Mouse (Mus musculus): ENCODE results near the gene 9130213A22Rik. TPM values are rescaled to one million over a fixed set of nuclear protein-coding genes. Genes with fewer than 3 reads are reported as not detected.

The 9130213A22Rik gene
- 1.3 and 13.9 TPM in 2 replicates for polyA plus RNA-seq (2012; ENCODE audit: insufficient read depth, low replicate concordance)

DNA sequence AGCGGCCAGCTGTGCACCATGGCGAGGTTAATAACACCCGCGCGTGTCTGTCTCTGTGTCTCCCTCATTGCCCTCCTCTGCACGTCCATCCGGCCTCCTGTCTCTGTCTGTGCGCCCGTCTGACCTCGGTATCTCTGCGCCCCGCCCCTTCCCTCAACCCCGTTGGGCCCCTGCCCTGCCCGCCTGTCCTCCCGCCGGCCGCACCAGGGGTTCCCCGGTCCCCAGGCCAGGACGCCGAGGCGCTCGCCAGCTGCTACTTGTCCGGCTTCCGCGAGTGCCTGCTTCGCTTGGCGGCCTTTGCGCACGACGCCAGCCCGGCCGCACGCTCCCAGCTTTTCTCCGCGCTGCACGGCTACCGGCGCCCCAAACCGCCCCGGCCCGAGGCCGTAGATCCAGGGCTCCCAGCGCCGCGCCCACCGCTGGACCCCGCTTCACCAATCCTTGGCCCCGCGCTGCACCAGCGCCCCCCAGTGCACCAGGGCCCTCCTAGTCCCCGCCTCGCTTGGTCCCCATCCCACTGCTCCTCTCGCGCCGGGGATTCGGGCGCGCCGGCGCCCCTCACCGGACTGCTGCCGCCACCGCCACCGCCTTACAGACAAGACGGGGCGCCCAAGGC, at the start of gene 9130213A22Rik:
Gene 9130213A22Rik (minus strand): TSS at position 254 of the 616 bp plus-strand sequence.
- no peaks in the 10 kb centered on the region for H3K9me3 ChIP-seq
- peaks cover 14% of the 10 kb centered on the region for H3K27me3 ChIP-seq (replicated peaks)
- H3K36me3 ChIP-seq (replicated peaks; ENCODE audit: low read length), result no peaks in the 10 kb centered on the region
- TF ChIP-seq FLI1 (IDR thresholded peaks at IDR 0.05; ENCODE audit: low read length) (no peak), GATA1 (IDR thresholded peaks at IDR 0.05; ENCODE audit: borderline replicate concordance, low read length) (no peak)
- peak within 1 kb of the TSS; percentile 99 for H3K4me3 ChIP-seq (replicated peaks)
- peaks cover 61% of the 10 kb centered on the region for H3K4me1 ChIP-seq

DNA sequence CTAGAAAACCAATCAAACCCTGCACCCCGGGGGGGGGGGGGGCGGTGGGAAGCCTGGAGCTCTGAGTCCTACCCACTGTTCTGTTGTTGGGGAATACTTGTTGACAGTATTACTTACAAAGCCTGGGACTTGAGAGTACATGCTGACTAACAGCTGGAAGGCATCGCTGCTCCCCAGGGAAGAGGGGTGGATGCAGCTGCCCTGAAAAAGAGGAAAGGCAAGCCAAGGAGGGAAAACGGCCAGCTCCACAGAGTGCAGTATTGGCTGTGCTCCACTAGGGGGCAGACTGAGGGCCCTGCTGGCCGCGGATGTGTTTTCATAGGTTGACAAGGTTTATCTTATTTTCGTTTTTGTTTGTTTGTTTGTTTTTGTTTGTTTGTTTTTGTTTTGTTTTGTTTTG, 49.2 kb upstream of the 9130213A22Rik start:
- H3K4me1 ChIP-seq, result peaks cover 7% of the 10 kb centered on the region; the same call in 1 of the 2 replicates
- no peak for TF ChIP-seq FLI1 (IDR thresholded peaks at IDR 0.05; ENCODE audit: low read length)
- TF ChIP-seq GATA1 (IDR thresholded peaks at IDR 0.05; ENCODE audit: borderline replicate concordance, low read length), result no peak
- no peaks in the 10 kb centered on the region for H3K36me3 ChIP-seq (replicated peaks; ENCODE audit: low read length)
- H3K27me3 ChIP-seq (replicated peaks), result peaks cover 65% of the 10 kb centered on the region
- no peak overlapping the region for H3K4me3 ChIP-seq (replicated peaks)
- no peaks in the 10 kb centered on the region for H3K9me3 ChIP-seq

GRCm38 (mm10) chr11:69169313-69169712, 46.9 kb upstream of the 9130213A22Rik start:
- TF ChIP-seq FLI1 (IDR thresholded peaks at IDR 0.05; ENCODE audit: low read length) (no peak), GATA1 (IDR thresholded peaks at IDR 0.05; ENCODE audit: borderline replicate concordance, low read length) (no peak)
- Histone ChIP-seq H3K27me3 (replicated peaks) (peaks cover 71% of the 10 kb centered on the region), H3K9me3 (no peaks in the 10 kb centered on the region), H3K4me3 (replicated peaks) (no peak overlapping the region), H3K36me3 (replicated peaks; ENCODE audit: low read length) (no peaks in the 10 kb centered on the region), H3K4me1 (0 out of 2 replicates have a peak, but pooled peaks cover 3% of the 10 kb centered on the region)

DNA sequence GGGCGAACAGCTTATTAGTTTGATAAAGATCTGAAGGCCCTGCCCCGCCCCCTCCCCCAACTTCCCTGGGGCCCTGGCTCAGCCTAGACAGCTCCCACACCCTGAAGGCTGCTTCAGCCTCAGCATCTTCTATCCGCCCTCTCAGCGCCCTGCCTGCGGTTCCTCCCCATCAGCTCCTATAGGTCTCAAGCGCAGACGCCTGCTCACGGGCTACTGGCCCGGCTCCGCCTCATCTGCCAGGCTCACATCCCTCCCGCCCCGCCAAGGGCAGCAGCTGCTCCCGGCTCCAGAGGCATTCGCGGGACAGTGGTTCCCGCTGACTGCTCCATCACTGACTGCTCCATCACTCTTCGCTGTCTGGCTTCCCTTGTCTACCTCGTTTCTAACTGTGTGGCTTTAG, 34.4 kb upstream of the 9130213A22Rik start, which contains the start of gene Alox12b:
Gene Alox12b (plus strand): TSS at position 190 of the 400 bp plus-strand sequence.
- no peak within 1 kb of the TSS for H3K4me3 ChIP-seq (replicated peaks)
- peaks cover 71% of the 10 kb centered on the region for H3K27me3 ChIP-seq (replicated peaks)
- H3K4me1 ChIP-seq, result peaks cover 16% of the 10 kb centered on the region
- H3K36me3 ChIP-seq (replicated peaks; ENCODE audit: low read length), result no peaks in the 10 kb centered on the region
- TF ChIP-seq GATA1 (IDR thresholded peaks at IDR 0.05; ENCODE audit: borderline replicate concordance, low read length) (no peak), FLI1 (IDR thresholded peaks at IDR 0.05; ENCODE audit: low read length) (no peak)
- H3K9me3 ChIP-seq, result no peaks in the 10 kb centered on the region

DNA sequence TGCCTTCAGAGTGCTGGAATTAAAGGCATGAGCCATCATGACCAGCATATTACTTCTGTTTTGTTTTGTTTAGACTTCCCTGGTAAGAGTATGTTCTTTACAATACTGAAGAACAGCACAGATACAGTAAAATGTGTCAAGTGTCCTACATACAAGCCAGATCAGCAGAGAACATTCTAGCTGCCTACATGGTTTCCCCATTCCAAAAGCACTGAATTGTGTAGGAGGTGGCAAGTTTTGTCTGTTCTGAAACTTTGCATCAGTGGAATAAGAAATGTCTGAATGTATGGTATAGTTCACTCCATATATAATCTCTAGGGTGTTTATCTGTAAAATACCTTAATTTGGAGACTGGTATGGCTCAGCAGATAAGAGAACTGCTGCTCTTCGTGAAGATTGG, 33.0 kb upstream of the 9130213A22Rik start:
- Histone ChIP-seq H3K9me3 (no peaks in the 10 kb centered on the region), H3K36me3 (replicated peaks; ENCODE audit: low read length) (no peaks in the 10 kb centered on the region), H3K27me3 (replicated peaks) (peaks cover 77% of the 10 kb centered on the region), H3K4me3 (replicated peaks) (no peak overlapping the region), H3K4me1 (peaks cover 20% of the 10 kb centered on the region)
- TF ChIP-seq GATA1 (IDR thresholded peaks at IDR 0.05; ENCODE audit: borderline replicate concordance, low read length) (no peak), FLI1 (IDR thresholded peaks at IDR 0.05; ENCODE audit: low read length) (no peak)

DNA sequence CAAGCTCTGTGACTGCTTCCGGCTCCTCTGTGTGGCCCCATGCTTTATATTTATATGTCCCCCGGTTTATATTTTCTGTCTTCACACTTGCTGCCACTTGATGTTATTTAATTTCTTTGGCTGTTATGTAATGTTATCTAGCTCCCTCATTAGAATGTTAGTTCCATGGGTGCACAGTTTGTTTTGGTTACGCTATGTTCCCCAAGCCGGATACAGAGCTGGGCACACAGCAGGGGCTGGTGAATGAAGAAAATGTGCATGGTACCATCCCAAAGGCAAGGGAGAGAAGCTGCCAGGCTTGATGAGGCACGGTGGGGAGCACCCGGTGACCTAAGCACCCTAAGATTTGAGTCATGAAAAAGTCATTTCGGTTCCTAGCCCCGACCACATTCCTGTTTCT, 31.4 kb upstream of the 9130213A22Rik start:
- Histone ChIP-seq H3K4me3 (replicated peaks) (no peak overlapping the region), H3K9me3 (no peaks in the 10 kb centered on the region), H3K27me3 (replicated peaks) (peaks cover 76% of the 10 kb centered on the region), H3K4me1 (peaks cover 18% of the 10 kb centered on the region), H3K36me3 (replicated peaks; ENCODE audit: low read length) (no peaks in the 10 kb centered on the region)
- TF ChIP-seq FLI1 (IDR thresholded peaks at IDR 0.05; ENCODE audit: low read length) (no peak), GATA1 (IDR thresholded peaks at IDR 0.05; ENCODE audit: borderline replicate concordance, low read length) (no peak)

- Histone ChIP-seq H3K4me1 (peaks cover 10% of the 10 kb centered on the region; the same call in 1 of the 2 replicates), H3K4me3 (replicated peaks) (no peak overlapping the region), H3K27me3 (replicated peaks) (peaks cover 65% of the 10 kb centered on the region), H3K36me3 (replicated peaks; ENCODE audit: low read length) (no peaks in the 10 kb centered on the region), H3K9me3 (no peaks in the 10 kb centered on the region)
- TF ChIP-seq GATA1 (IDR thresholded peaks at IDR 0.05; ENCODE audit: borderline replicate concordance, low read length) (no peak), FLI1 (IDR thresholded peaks at IDR 0.05; ENCODE audit: low read length) (no peak)
Observed at GRCm38 (mm10) chr11:69151004-69151403, 28.6 kb upstream of the 9130213A22Rik start.

GRCm38 (mm10) chr11:69150444-69150843, 28.1 kb upstream of the 9130213A22Rik start:
- Histone ChIP-seq H3K4me1 (peaks cover 10% of the 10 kb centered on the region; the same call in 1 of the 2 replicates), H3K36me3 (replicated peaks; ENCODE audit: low read length) (no peaks in the 10 kb centered on the region), H3K27me3 (replicated peaks) (peaks cover 62% of the 10 kb centered on the region), H3K9me3 (no peaks in the 10 kb centered on the region), H3K4me3 (replicated peaks) (peak overlapping the region; percentile 4)
- no peak for TF ChIP-seq GATA1 (IDR thresholded peaks at IDR 0.05; ENCODE audit: borderline replicate concordance, low read length)
- TF ChIP-seq FLI1 (IDR thresholded peaks at IDR 0.05; ENCODE audit: low read length), result no peak

GRCm38 (mm10) chr11:69149728-69150127, 27.3 kb upstream of the 9130213A22Rik start:
- Histone ChIP-seq H3K9me3 (no peaks in the 10 kb centered on the region), H3K36me3 (replicated peaks; ENCODE audit: low read length) (no peaks in the 10 kb centered on the region), H3K27me3 (replicated peaks) (peaks cover 57% of the 10 kb centered on the region), H3K4me3 (replicated peaks) (no peak overlapping the region), H3K4me1 (peaks cover 10% of the 10 kb centered on the region; the same call in 1 of the 2 replicates)
- no peak for TF ChIP-seq FLI1 (IDR thresholded peaks at IDR 0.05; ENCODE audit: low read length)
- no peak for TF ChIP-seq GATA1 (IDR thresholded peaks at IDR 0.05; ENCODE audit: borderline replicate concordance, low read length)

GRCm38 (mm10) chr11:69148451-69148960, 26.1 kb upstream of the 9130213A22Rik start:
- Histone ChIP-seq H3K36me3 (replicated peaks; ENCODE audit: low read length) (no peaks in the 10 kb centered on the region), H3K27me3 (replicated peaks) (peaks cover 56% of the 10 kb centered on the region), H3K4me3 (replicated peaks) (no peak overlapping the region), H3K4me1 (peaks cover 7% of the 10 kb centered on the region), H3K9me3 (no peaks in the 10 kb centered on the region)
- TF ChIP-seq GATA1 (IDR thresholded peaks at IDR 0.05; ENCODE audit: borderline replicate concordance, low read length) (no peak), FLI1 (IDR thresholded peaks at IDR 0.05; ENCODE audit: low read length) (no peak)

Data from megakaryocyte, embryonic 14.5 days (primary cell).